ENCODE assay signal across 8 mouse cellular contexts in genomic region chr10:80118552-80118951, GRCm38 (mm10). TPM values are rescaled to one million over a fixed set of nuclear protein-coding genes. Genes with fewer than 3 reads are reported as not detected.
DNase-seq lines count a peak whose midpoint lies in the region; ATAC-seq lines count a peak whose summit lies in the region.
"Had no signal": no experiment of that assay in that cellular context is flagged by ENCODE, and none has a peak within 500 bp of the region (broad histone marks: within the 10 kb centered on the region; RNA-seq: fewer than 3 reads in every experiment).

No protein-coding gene starts in this region.

- H3K27me3 ChIP-seq in liver, embryonic 11.5 days (replicated peaks; ENCODE audit: control insufficient read depth, insufficient read depth, low read length): no peaks in the 10 kb centered on the region
- H3K27me3 ChIP-seq in embryonic facial prominence, embryonic 13.5 days: no peaks in the 10 kb centered on the region
- no peaks in the 10 kb centered on the region for H3K27me3 ChIP-seq in intestine, embryonic 15.5 days (replicated peaks)
- no peaks in the 10 kb centered on the region for H3K27me3 ChIP-seq in neural tube, embryonic 14.5 days (ENCODE audit: control insufficient read depth, insufficient read depth, low read length)

- no peak for DNase-seq in liver, embryonic 11.5 days (ENCODE audit: low spot score)
- no peak for DNase-seq in liver
- no peak for DNase-seq in left cerebral cortex, adult 18-20 months (ENCODE audit: low spot score in 2 of 2)
- DNase-seq in gastrocnemius, postnatal 14 days: no peak
- DNase-seq: kidney, adult 11 months had no signal

- peak overlapping the region; percentile 97 for H3K4me3 ChIP-seq in liver, embryonic 11.5 days (ENCODE audit: low read depth, low read length)
- H3K4me3 ChIP-seq in embryonic facial prominence, embryonic 13.5 days: peak overlapping the region; percentile 96
- peak overlapping the region; percentile 90 for H3K4me3 ChIP-seq in intestine, embryonic 15.5 days (replicated peaks)
- H3K4me3 ChIP-seq in neural tube, embryonic 14.5 days (ENCODE audit: low read depth, low read length): peak overlapping the region; percentile 4; the same call in 1 of the 2 replicates

- no peak for ATAC-seq in liver, embryonic 11.5 days (replicated peaks; ENCODE audit: low FRiP score)
- no peak for ATAC-seq in embryonic facial prominence, embryonic 13.5 days (ENCODE audit: insufficient number of reproducible peaks, insufficient read depth, low FRiP score, low TSS enrichment, low read depth)
- no peak for ATAC-seq in intestine, embryonic 15.5 days
- no peak for ATAC-seq in neural tube, embryonic 14.5 days (ENCODE audit: low read depth)

- 86% methylated on average over 6 of the region's 6 CpGs for WGBS in liver, embryonic 11.5 days
- WGBS in embryonic facial prominence, embryonic 13.5 days: 75% methylated on average over 6 of the region's 6 CpGs
- WGBS in intestine, embryonic 15.5 days: 67% methylated on average over 6 of the region's 6 CpGs
- WGBS in neural tube, embryonic 14.5 days: 44% methylated on average over 6 of the region's 6 CpGs

- no peaks in the 10 kb centered on the region for H3K9me3 ChIP-seq in liver, embryonic 11.5 days (ENCODE audit: control insufficient read depth, low read length)
- H3K9me3 ChIP-seq in embryonic facial prominence, embryonic 13.5 days: no peaks in the 10 kb centered on the region
- H3K9me3 ChIP-seq in intestine, embryonic 15.5 days: no peaks in the 10 kb centered on the region
- H3K9me3 ChIP-seq in neural tube, embryonic 14.5 days (ENCODE audit: control insufficient read depth, low read length): no peaks in the 10 kb centered on the region

- intact Hi-C loops in gastrocnemius, postnatal 14 days (cut with DNase I; ENCODE audit: low total_unique reads): loop anchor here (5.0 kb wide), 1 partner anchor 126 kb away; no protein-coding TSS in a partner anchor

- H3K4me2 ChIP-seq in liver, embryonic 11.5 days: peak overlapping the region; percentile 96
- peak overlapping the region; percentile 98 for H3K4me2 ChIP-seq in embryonic facial prominence, embryonic 13.5 days
- H3K4me2 ChIP-seq in intestine, embryonic 15.5 days (replicated peaks): peak overlapping the region; percentile 93
- H3K4me2 ChIP-seq in neural tube, embryonic 14.5 days (ENCODE audit: low read depth, low read length): peak overlapping the region; percentile 94

- peaks cover 29% of the 10 kb centered on the region for H3K36me3 ChIP-seq in liver, embryonic 11.5 days (ENCODE audit: control insufficient read depth, insufficient read depth, low read length)
- H3K36me3 ChIP-seq in embryonic facial prominence, embryonic 13.5 days: peaks cover 58% of the 10 kb centered on the region
- peaks cover 22% of the 10 kb centered on the region for H3K36me3 ChIP-seq in intestine, embryonic 15.5 days
- no peaks in the 10 kb centered on the region for H3K36me3 ChIP-seq in neural tube, embryonic 14.5 days (ENCODE audit: control insufficient read depth, insufficient read depth, low read length)

- peak overlapping the region; percentile 0; the same call in 1 of the 2 replicates for H3K9ac ChIP-seq in liver, embryonic 11.5 days (ENCODE audit: low read depth, low read length)
- H3K9ac ChIP-seq in embryonic facial prominence, embryonic 13.5 days: peak overlapping the region; percentile 93
- peak overlapping the region; percentile 95; the same call in 1 of the 2 replicates for H3K9ac ChIP-seq in intestine, embryonic 15.5 days
- H3K9ac ChIP-seq in neural tube, embryonic 14.5 days (replicated peaks; ENCODE audit: low read depth, low read length): peak overlapping the region; percentile 21; the same call in 1 of the 2 replicates

- H3K27ac ChIP-seq in liver, embryonic 11.5 days (ENCODE audit: low read depth, low read length): no peak overlapping the region
- H3K27ac ChIP-seq in embryonic facial prominence, embryonic 13.5 days: peak overlapping the region; percentile 7; the same call in 1 of the 2 replicates
- 0 out of 2 replicates have a peak overlapping the region, but pooled peaks have one; percentile 15 for H3K27ac ChIP-seq in intestine, embryonic 15.5 days
- H3K27ac ChIP-seq in neural tube, embryonic 14.5 days (ENCODE audit: low read depth, low read length): no peak overlapping the region

- H3K4me1 ChIP-seq in liver, embryonic 11.5 days (replicated peaks; ENCODE audit: control insufficient read depth, insufficient read depth, low read length): peaks cover 39% of the 10 kb centered on the region
- H3K4me1 ChIP-seq in embryonic facial prominence, embryonic 13.5 days: peaks cover 49% of the 10 kb centered on the region
- peaks cover 37% of the 10 kb centered on the region for H3K4me1 ChIP-seq in intestine, embryonic 15.5 days (replicated peaks)
- H3K4me1 ChIP-seq in neural tube, embryonic 14.5 days (ENCODE audit: control insufficient read depth, insufficient read depth, low read length): peaks cover 35% of the 10 kb centered on the region

RNA-seq across cellular contexts. Expression of gene Stk11, which starts 2.9 kb away (rescaled TPM):
- 25.1 and 33.5 TPM in 2 replicates for polyA plus RNA-seq in liver, embryonic 11.5 days (2014; fragmentation: Nextera tagmentation; extraction: Ambion mirVana)
- 18.5 and 19.0 TPM in 2 replicates for polyA plus RNA-seq in embryonic facial prominence, embryonic 13.5 days (2015; fragmentation: Nextera tagmentation; extraction: Ambion mirVana)
- polyA plus RNA-seq in intestine, embryonic 15.5 days (2015; fragmentation: Nextera tagmentation; extraction: Ambion mirVana): 14.4 and 21.2 TPM in 2 replicates
- 21.3 and 26.0 TPM in 2 replicates for polyA plus RNA-seq in neural tube, embryonic 14.5 days (2014; fragmentation: Nextera tagmentation; extraction: Ambion mirVana)
- 100 to 1,000 TPM; 108 to 109 TPM for total RNA-seq in left cerebral cortex, adult 18-20 months (2021)
- total RNA-seq in gastrocnemius, postnatal 14 days (2021): 10 to 100 TPM; 87.6 to 98.0 TPM

RNA-seq across cellular contexts. Expression of gene Sbno2, which starts 13.2 kb away (rescaled TPM):
- polyA plus RNA-seq in liver, embryonic 11.5 days (2014; fragmentation: Nextera tagmentation; extraction: Ambion mirVana): 17.7 and 19.2 TPM in 2 replicates
- 15.8 and 16.1 TPM in 2 replicates for polyA plus RNA-seq in embryonic facial prominence, embryonic 13.5 days (2015; fragmentation: Nextera tagmentation; extraction: Ambion mirVana)
- polyA plus RNA-seq in intestine, embryonic 15.5 days (2015; fragmentation: Nextera tagmentation; extraction: Ambion mirVana): 12.8 and 14.0 TPM in 2 replicates
- polyA plus RNA-seq in neural tube, embryonic 14.5 days (2014; fragmentation: Nextera tagmentation; extraction: Ambion mirVana): 12.9 and 13.3 TPM in 2 replicates
- 10 to 100 TPM; 16.8 to 18.8 TPM for total RNA-seq in left cerebral cortex, adult 18-20 months (2021)
- 1 to 10 TPM; 6.2 to 6.3 TPM for total RNA-seq in gastrocnemius, postnatal 14 days (2021)

RNA-seq across cellular contexts. Expression of gene Atp5d, which starts 19.9 kb away (rescaled TPM):
- polyA plus RNA-seq in liver, embryonic 11.5 days (2014; fragmentation: Nextera tagmentation; extraction: Ambion mirVana): 482 and 514 TPM in 2 replicates
- polyA plus RNA-seq in embryonic facial prominence, embryonic 13.5 days (2015; fragmentation: Nextera tagmentation; extraction: Ambion mirVana): 491 and 513 TPM in 2 replicates
- polyA plus RNA-seq in intestine, embryonic 15.5 days (2015; fragmentation: Nextera tagmentation; extraction: Ambion mirVana): 701 and 737 TPM in 2 replicates
- polyA plus RNA-seq in neural tube, embryonic 14.5 days (2014; fragmentation: Nextera tagmentation; extraction: Ambion mirVana): 472 and 519 TPM in 2 replicates
- 100 to 1,000 TPM; 367 to 371 TPM for total RNA-seq in left cerebral cortex, adult 18-20 months (2021)
- 100 to 1,000 TPM; 657 to 736 TPM for total RNA-seq in gastrocnemius, postnatal 14 days (2021)

RNA-seq across cellular contexts. Expression of gene Cbarp, which starts 22.1 kb away (rescaled TPM):
- 2.8 and 3.1 TPM in 2 replicates for polyA plus RNA-seq in liver, embryonic 11.5 days (2014; fragmentation: Nextera tagmentation; extraction: Ambion mirVana)
- 6.8 and 9.8 TPM in 2 replicates for polyA plus RNA-seq in embryonic facial prominence, embryonic 13.5 days (2015; fragmentation: Nextera tagmentation; extraction: Ambion mirVana)
- 4.8 and 5.1 TPM in 2 replicates for polyA plus RNA-seq in intestine, embryonic 15.5 days (2015; fragmentation: Nextera tagmentation; extraction: Ambion mirVana)
- polyA plus RNA-seq in neural tube, embryonic 14.5 days (2014; fragmentation: Nextera tagmentation; extraction: Ambion mirVana): 82.2 and 101 TPM in 2 replicates
- total RNA-seq in left cerebral cortex, adult 18-20 months (2021): 100 to 1,000 TPM; 418 to 437 TPM
- total RNA-seq in gastrocnemius, postnatal 14 days (2021): 1 to 10 TPM; 1.6 TPM

RNA-seq across cellular contexts. Expression of gene Midn, which starts 29.5 kb away (rescaled TPM):
- 19.2 and 20.1 TPM in 2 replicates for polyA plus RNA-seq in liver, embryonic 11.5 days (2014; fragmentation: Nextera tagmentation; extraction: Ambion mirVana)
- 21.2 and 25.7 TPM in 2 replicates for polyA plus RNA-seq in embryonic facial prominence, embryonic 13.5 days (2015; fragmentation: Nextera tagmentation; extraction: Ambion mirVana)
- 14.1 and 16.1 TPM in 2 replicates for polyA plus RNA-seq in intestine, embryonic 15.5 days (2015; fragmentation: Nextera tagmentation; extraction: Ambion mirVana)
- polyA plus RNA-seq in neural tube, embryonic 14.5 days (2014; fragmentation: Nextera tagmentation; extraction: Ambion mirVana): 38.8 and 39.8 TPM in 2 replicates
- total RNA-seq in left cerebral cortex, adult 18-20 months (2021): 100 to 1,000 TPM; 105 TPM
- 10 to 100 TPM; 40.3 to 43.6 TPM for total RNA-seq in gastrocnemius, postnatal 14 days (2021)

Comparison
In these comparisons a context has a peak if more than half of its experiments do, and no peak if none do; other contexts are left out.
1. H3K27ac ChIP-seq: peak in embryonic facial prominence, embryonic 13.5 days (single experiment) and intestine, embryonic 15.5 days (single experiment); none in liver, embryonic 11.5 days (single experiment) and neural tube, embryonic 14.5 days (single experiment).
2. H3K4me3 ChIP-seq: peak in every context shown above with its lines; median percentile 97 in liver, embryonic 11.5 days; 96 in embryonic facial prominence, embryonic 13.5 days; 90 in intestine, embryonic 15.5 days; 4 in neural tube, embryonic 14.5 days.
3. H3K9ac ChIP-seq: peak in every context shown above with its lines; median percentile 95 in intestine, embryonic 15.5 days; 93 in embryonic facial prominence, embryonic 13.5 days; 21 in neural tube, embryonic 14.5 days; 0 in liver, embryonic 11.5 days.
4. Peak in every context shown above with its lines, with median percentiles within 50 percentile points of each other: H3K4me2 ChIP-seq.